Mouse (Mus musculus) ES-Bruce4 (cell line): ENCODE results near the gene RPS10-NUDT3.

Experiments used
- CTCF ChIP-seq: IDR thresholded peaks from one replicate; pipeline ENCODE4 v1.8.1; 2011; ENCODE audit warnings: low read depth, low read length
- EP300 ChIP-seq: IDR thresholded peaks from 2 replicates; pipeline ENCODE4 v1.6.1; 2011; ENCODE audit warnings: low read depth, low read length; ENCODE audit not compliant: insufficient read depth
- POLR2A ChIP-seq: IDR thresholded peaks from one replicate; pipeline ENCODE4 v1.8.1; 2011; ENCODE audit warnings: low read length; ENCODE audit not compliant: insufficient read depth

DNA sequence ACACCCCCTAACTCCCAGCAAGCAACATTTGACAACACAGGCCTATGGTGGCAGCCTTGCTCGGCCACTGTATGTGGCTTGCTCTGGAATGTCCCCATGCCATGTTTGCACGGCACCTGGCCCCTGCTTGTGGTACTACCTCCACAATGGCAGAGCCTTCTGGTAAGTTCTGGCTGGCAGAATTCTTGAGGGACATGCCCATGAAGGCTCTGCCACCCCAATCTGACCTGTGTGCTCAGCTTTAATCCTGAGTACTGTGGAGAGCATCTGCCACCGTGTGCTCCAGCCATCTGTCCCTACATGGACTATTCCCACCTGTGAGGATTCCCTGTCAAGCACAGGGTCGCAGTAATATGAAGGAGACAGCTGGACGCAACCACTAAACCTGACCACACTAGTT lies 34.2 kb downstream of the RPS10-NUDT3 start:
- TF ChIP-seq CTCF (no peak), POLR2A (no peak), EP300 (no peak)
